Mouse (Mus musculus): ENCODE measurements around the gene Olfm3. TPM values are rescaled to one million over a fixed set of nuclear protein-coding genes. Genes with fewer than 3 reads are reported as not detected.

Olfm3 gene
- polyA plus RNA-seq, 1 experiment from 2014 or later, result not detected

DNA sequence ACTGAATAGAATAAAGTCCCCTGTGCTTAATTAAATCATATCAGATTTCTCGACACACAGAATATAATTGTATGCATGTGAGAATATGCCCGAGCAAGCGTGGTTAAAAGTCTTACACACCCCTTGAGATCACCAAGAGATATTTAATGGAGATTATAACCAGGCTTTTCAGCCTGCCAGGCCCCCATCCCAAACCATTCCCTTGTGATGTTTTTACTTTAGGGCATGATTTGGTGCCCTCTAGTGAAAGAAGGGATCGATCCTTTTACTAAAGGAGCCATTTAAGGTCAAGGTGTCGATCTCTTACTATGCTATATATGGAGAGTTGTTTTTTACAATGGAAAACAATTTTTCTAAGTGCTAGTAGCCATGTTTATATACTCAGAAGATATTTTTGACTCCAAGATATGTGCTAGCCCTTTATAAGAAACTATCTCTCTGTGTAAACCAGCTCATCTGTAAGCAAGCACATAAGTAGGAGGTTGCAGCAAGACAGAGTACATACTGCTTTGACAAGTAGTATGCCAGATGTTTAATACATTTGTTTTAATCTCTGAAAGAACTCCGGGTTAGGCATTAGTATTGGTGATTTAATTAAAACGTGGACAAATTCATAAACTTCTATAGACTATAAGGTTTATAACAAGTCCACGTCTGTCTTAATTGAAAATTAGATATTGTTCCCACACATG lies 201.1 kb downstream of the Olfm3 start:
- Histone ChIP-seq H3K27me3 (replicated peaks; ENCODE audit: insufficient read depth, low read length) (no peaks in the 10 kb centered on the region), H3K27ac (ENCODE audit: low read length) (no peak overlapping the region), H3K36me3 (ENCODE audit: insufficient read depth, low read length) (no peaks in the 10 kb centered on the region), H3K4me1 (ENCODE audit: insufficient read depth, low read depth, low read length) (no peaks in the 10 kb centered on the region), H3K9ac (replicated peaks; ENCODE audit: low read depth) (no peak overlapping the region), H3K4me3 (ENCODE audit: low read depth, low read length) (no peak overlapping the region), H3K9me3 (ENCODE audit: low read length) (no peaks in the 10 kb centered on the region), H3K4me2 (replicated peaks; ENCODE audit: low read depth, low read length) (no peak overlapping the region)
- no peak for DNase-seq (ENCODE audit: low spot score)
- WGBS, result 45% methylated on average over 8 of the region's 8 CpGs
- TF ChIP-seq CTCF (IDR thresholded peaks at IDR 0.05), result no peak
- no peak for TF ChIP-seq EP300 (IDR thresholded peaks at IDR 0.05)
- ATAC-seq, result no peak

DNA sequence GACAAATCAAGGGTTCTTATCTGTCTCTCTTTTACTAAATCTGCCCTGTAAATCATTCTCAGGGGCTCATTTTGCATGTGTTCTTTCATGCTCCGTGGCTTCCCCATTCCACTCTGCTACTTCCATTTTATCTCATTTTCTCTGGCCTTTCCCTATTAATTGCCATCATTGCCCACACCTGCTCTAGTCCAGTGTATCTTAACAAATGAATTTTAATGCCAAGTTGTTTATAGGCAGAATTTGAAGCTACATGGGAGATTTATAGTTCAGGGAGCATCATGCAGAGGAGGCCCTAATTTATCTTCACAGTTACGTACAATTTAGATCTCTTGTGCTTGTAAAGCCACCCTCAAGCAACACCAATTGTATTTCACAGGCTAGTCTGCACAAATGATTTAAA lies 241.8 kb downstream of the Olfm3 start:
- Histone ChIP-seq H3K4me3 (ENCODE audit: low read depth, low read length) (no peak overlapping the region), H3K9ac (replicated peaks; ENCODE audit: low read depth) (no peak overlapping the region), H3K4me1 (ENCODE audit: insufficient read depth, low read depth, low read length) (no peaks in the 10 kb centered on the region), H3K36me3 (ENCODE audit: insufficient read depth, low read length) (no peaks in the 10 kb centered on the region), H3K4me2 (replicated peaks; ENCODE audit: low read depth, low read length) (no peak overlapping the region), H3K27me3 (replicated peaks; ENCODE audit: insufficient read depth, low read length) (no peaks in the 10 kb centered on the region), H3K27ac (ENCODE audit: low read length) (no peak overlapping the region), H3K9me3 (ENCODE audit: low read length) (no peaks in the 10 kb centered on the region)
- ATAC-seq (no peak), DNase-seq (ENCODE audit: low spot score) (no peak)
- TF ChIP-seq CTCF (IDR thresholded peaks at IDR 0.05) (no peak), EP300 (IDR thresholded peaks at IDR 0.05) (no peak)
- 68% methylated on average over 2 of the region's 2 CpGs for WGBS

DNA sequence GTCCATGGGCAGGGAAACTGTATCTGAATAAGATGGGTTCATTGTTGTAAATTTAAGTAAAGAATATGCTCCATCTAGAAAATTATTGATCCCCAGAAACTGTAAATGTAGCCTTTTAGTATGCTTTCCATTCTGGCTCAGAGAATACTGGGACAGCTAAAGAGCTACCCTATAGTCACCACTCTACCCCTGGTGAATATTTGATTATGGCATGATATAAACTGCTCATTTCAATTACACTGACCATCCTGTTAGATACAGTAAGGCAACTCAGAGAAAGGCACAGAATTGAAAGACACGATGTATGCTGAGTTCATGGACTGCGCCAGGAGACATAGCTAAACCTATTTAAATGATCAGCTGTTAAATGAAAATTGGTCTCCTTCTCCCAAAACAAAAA lies 242.4 kb downstream of the Olfm3 start:
- Histone ChIP-seq H3K4me3 (ENCODE audit: low read depth, low read length) (no peak overlapping the region), H3K4me2 (replicated peaks; ENCODE audit: low read depth, low read length) (no peak overlapping the region), H3K4me1 (ENCODE audit: insufficient read depth, low read depth, low read length) (no peaks in the 10 kb centered on the region), H3K27me3 (replicated peaks; ENCODE audit: insufficient read depth, low read length) (no peaks in the 10 kb centered on the region), H3K9ac (replicated peaks; ENCODE audit: low read depth) (no peak overlapping the region), H3K27ac (ENCODE audit: low read length) (no peak overlapping the region), H3K36me3 (ENCODE audit: insufficient read depth, low read length) (no peaks in the 10 kb centered on the region), H3K9me3 (ENCODE audit: low read length) (no peaks in the 10 kb centered on the region)
- WGBS, result 82% methylated on average over 2 of the region's 2 CpGs
- ATAC-seq, result no peak
- TF ChIP-seq EP300 (IDR thresholded peaks at IDR 0.05) (no peak), CTCF (IDR thresholded peaks at IDR 0.05) (no peak)
- DNase-seq (ENCODE audit: low spot score), result no peak

DNA sequence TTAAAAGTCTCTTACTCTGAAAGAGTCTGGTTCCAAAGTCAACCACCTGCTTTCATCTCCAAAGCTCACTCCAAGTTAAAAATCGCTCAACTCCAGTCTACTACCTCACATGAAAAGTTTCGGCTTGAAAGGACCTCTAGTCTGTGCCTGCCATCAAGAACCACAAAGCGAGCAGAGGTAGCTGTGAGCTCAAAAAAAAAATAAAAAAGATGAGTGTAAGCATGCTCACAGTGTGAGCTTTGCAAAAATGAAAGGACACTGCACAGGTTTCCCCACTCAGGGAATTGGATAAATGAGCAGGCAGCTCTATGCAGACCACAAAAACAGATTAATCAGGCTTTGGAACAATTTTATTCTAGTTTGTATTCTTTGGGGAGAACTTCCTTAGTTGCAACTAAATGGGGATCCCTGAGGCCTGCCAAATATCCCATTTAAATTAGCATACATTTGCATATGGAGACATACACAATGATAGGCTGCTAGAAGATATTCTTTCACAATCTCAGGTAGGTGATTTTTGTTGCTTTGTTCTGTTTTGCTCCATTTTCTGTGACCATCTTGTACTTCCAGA lies 255.1 kb downstream of the Olfm3 start:
- no peak overlapping the region for H3K9ac ChIP-seq (replicated peaks; ENCODE audit: low read depth)
- TF ChIP-seq CTCF (IDR thresholded peaks at IDR 0.05), result no peak
- no peak for TF ChIP-seq EP300 (IDR thresholded peaks at IDR 0.05)
- no peaks in the 10 kb centered on the region for H3K27me3 ChIP-seq (replicated peaks; ENCODE audit: insufficient read depth, low read length)
- DNase-seq (ENCODE audit: low spot score) (no peak), ATAC-seq (no peak)
- no peaks in the 10 kb centered on the region for H3K9me3 ChIP-seq (ENCODE audit: low read length)
- 66% methylated on average over 3 of the region's 3 CpGs for WGBS
- no peaks in the 10 kb centered on the region for H3K36me3 ChIP-seq (ENCODE audit: insufficient read depth, low read length)
- H3K4me1 ChIP-seq (ENCODE audit: insufficient read depth, low read depth, low read length), result no peaks in the 10 kb centered on the region
- no peak overlapping the region for H3K4me3 ChIP-seq (ENCODE audit: low read depth, low read length)
- H3K4me2 ChIP-seq (replicated peaks; ENCODE audit: low read depth, low read length), result no peak overlapping the region
- no peak overlapping the region for H3K27ac ChIP-seq (ENCODE audit: low read length)

DNA sequence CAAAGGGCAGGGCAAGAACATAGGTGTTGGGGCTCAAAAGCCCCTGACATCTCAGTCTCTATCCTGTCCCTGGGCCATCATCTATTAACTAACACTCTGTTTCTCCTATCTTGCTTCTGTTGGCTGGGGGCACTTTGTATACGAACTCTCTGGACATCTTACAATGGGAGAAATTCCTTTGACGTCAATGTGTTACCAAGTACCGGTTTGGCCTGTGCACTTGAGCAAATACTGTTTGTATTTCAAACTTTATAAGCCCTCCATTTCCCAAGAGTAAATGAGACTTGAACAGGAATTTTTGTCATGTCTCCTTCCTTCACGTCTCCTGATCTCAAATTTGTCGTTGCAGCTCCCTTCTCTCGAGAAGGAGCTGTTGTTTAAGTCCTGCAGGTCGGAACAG lies 270.7 kb downstream of the Olfm3 start:
- Histone ChIP-seq H3K36me3 (ENCODE audit: insufficient read depth, low read length) (no peaks in the 10 kb centered on the region), H3K4me2 (replicated peaks; ENCODE audit: low read depth, low read length) (no peak overlapping the region)
- no peak for ATAC-seq

More for the DNA sequence above, 270.7 kb downstream of the Olfm3 start:
- Histone ChIP-seq H3K9ac (replicated peaks; ENCODE audit: low read depth) (no peak overlapping the region), H3K27ac (ENCODE audit: low read length) (no peak overlapping the region), H3K4me3 (ENCODE audit: low read depth, low read length) (no peak overlapping the region), H3K9me3 (ENCODE audit: low read length) (no peaks in the 10 kb centered on the region), H3K4me1 (ENCODE audit: insufficient read depth, low read depth, low read length) (no peaks in the 10 kb centered on the region), H3K27me3 (replicated peaks; ENCODE audit: insufficient read depth, low read length) (no peaks in the 10 kb centered on the region)
- peak; percentile 25 for DNase-seq (ENCODE audit: low spot score)
- TF ChIP-seq CTCF (IDR thresholded peaks at IDR 0.05) (no peak), EP300 (IDR thresholded peaks at IDR 0.05) (no peak)
- 58% methylated on average over 7 of the region's 7 CpGs for WGBS

Data from lung, postnatal 0 days (tissue).